ENCODE assay signal across 22 mouse cellular contexts in the genomic region with DNA sequence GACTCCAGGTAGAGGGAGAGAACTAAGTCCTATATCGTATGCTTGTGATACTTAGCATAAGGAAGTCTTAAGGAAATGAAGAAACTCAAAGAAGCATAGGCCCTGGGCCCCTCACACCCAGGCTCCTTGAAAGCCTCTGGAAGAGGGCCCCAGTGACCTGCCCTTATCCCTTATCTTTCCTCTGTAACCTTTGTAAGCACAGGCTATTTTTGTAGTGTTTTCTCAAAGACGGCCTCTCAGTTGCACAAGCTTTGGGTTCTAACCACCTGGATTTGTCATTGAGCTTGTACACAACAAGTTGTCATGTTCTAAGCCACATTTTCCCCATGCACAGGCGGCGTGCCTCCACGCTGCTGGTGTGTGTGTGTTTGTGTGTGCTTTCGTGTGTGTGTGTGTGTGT. TPM values are rescaled to one million over a fixed set of nuclear protein-coding genes. Genes with fewer than 3 reads are reported as not detected.
DNase-seq lines count a peak whose midpoint lies in the region; ATAC-seq and TF ChIP-seq lines count a peak whose summit lies in the region.
"Had no signal": no experiment of that assay in that cellular context is flagged by ENCODE, and none has a peak within 500 bp of the region (broad histone marks: within the 10 kb centered on the region; RNA-seq: fewer than 3 reads in every experiment).

No protein-coding gene starts in this region.

- H3K79me2 ChIP-seq in liver, adult 2 months (ENCODE audit: control insufficient read depth, insufficient read depth, low read length), result peaks cover 28% of the 10 kb centered on the region

- no peak for TF ChIP-seq POLR2A in liver, adult 2 months (IDR thresholded peaks at IDR 0.05; ENCODE audit: extremely low read depth, insufficient read depth, low read length)

- peaks cover 22% of the 10 kb centered on the region for H3K4me1 ChIP-seq in liver, adult 2 months (ENCODE audit: control insufficient read depth, insufficient read depth, low read length)
- H3K4me1 ChIP-seq in liver, embryonic 11.5 days (replicated peaks; ENCODE audit: control insufficient read depth, insufficient read depth, low read length), result peaks cover 3% of the 10 kb centered on the region
- H3K4me1 ChIP-seq in liver, embryonic 15.5 days (replicated peaks), result peaks cover 11% of the 10 kb centered on the region; the same call in 1 of the 2 replicates
- H3K4me1 ChIP-seq in lung, postnatal 0 days (ENCODE audit: insufficient read depth, low read depth, low read length), result no peaks in the 10 kb centered on the region
- H3K4me1 ChIP-seq: embryonic facial prominence, embryonic 12.5 days had no signal

- no peaks in the 10 kb centered on the region for H3K9me3 ChIP-seq in liver, embryonic 11.5 days (ENCODE audit: control insufficient read depth, low read length)
- no peaks in the 10 kb centered on the region for H3K9me3 ChIP-seq in liver, embryonic 15.5 days (replicated peaks)
- no peaks in the 10 kb centered on the region for H3K9me3 ChIP-seq in lung, postnatal 0 days (ENCODE audit: low read length)
- H3K9me3 ChIP-seq: embryonic facial prominence, embryonic 12.5 days; forebrain, embryonic 13.5 days; heart, embryonic 13.5 days; hindbrain, embryonic 13.5 days had no signal

- H3K27me3 ChIP-seq in liver, adult 2 months (ENCODE audit: control insufficient read depth, insufficient read depth, low read length), result no peaks in the 10 kb centered on the region
- no peaks in the 10 kb centered on the region for H3K27me3 ChIP-seq in liver, embryonic 11.5 days (replicated peaks; ENCODE audit: control insufficient read depth, insufficient read depth, low read length)
- H3K27me3 ChIP-seq in liver, embryonic 15.5 days, result no peaks in the 10 kb centered on the region
- H3K27me3 ChIP-seq in lung, postnatal 0 days (replicated peaks; ENCODE audit: insufficient read depth, low read length), result no peaks in the 10 kb centered on the region
- H3K27me3 ChIP-seq: CH12.LX; embryonic facial prominence, embryonic 12.5 days; forebrain, embryonic 13.5 days; heart, embryonic 13.5 days; hindbrain, embryonic 13.5 days; Patski had no signal

- WGBS in liver, adult 2 months, result 29% methylated on average over 6 of the region's 6 CpGs
- 77% methylated on average over 6 of the region's 6 CpGs for WGBS in liver, embryonic 11.5 days
- WGBS in liver, embryonic 15.5 days (ENCODE audit: insufficient replicate concordance), result 58% methylated on average over 6 of the region's 6 CpGs
- WGBS in lung, postnatal 0 days, result 76% methylated on average over 6 of the region's 6 CpGs

- peak overlapping the region; percentile 64 for H3K4me3 ChIP-seq in liver, adult 2 months (ENCODE audit: insufficient read depth, low read depth, low read length)
- H3K4me3 ChIP-seq in liver, embryonic 11.5 days (ENCODE audit: low read depth, low read length), result no peak overlapping the region
- H3K4me3 ChIP-seq in liver, embryonic 15.5 days (replicated peaks), result peak overlapping the region; percentile 3; the same call in 1 of the 2 replicates
- H3K4me3 ChIP-seq in lung, postnatal 0 days (ENCODE audit: low read depth, low read length), result no peak overlapping the region
- H3K4me3 ChIP-seq: embryonic facial prominence, embryonic 12.5 days; forebrain, embryonic 13.5 days; heart, embryonic 13.5 days; hindbrain, embryonic 13.5 days had no signal

- H3K9ac ChIP-seq in liver, adult 2 months (ENCODE audit: low read depth, low read length), result peak overlapping the region; percentile 61
- no peak overlapping the region for H3K9ac ChIP-seq in liver, embryonic 11.5 days (ENCODE audit: low read depth, low read length)
- H3K9ac ChIP-seq in liver, embryonic 15.5 days, result no peak overlapping the region
- H3K9ac ChIP-seq in lung, postnatal 0 days (replicated peaks; ENCODE audit: low read depth), result no peak overlapping the region
- H3K9ac ChIP-seq: embryonic facial prominence, embryonic 12.5 days; forebrain, embryonic 13.5 days; forebrain, postnatal 0 days; heart, embryonic 13.5 days; hindbrain, embryonic 13.5 days had no signal

- no peak for ATAC-seq in liver, embryonic 11.5 days (replicated peaks; ENCODE audit: low FRiP score)
- ATAC-seq in liver, embryonic 15.5 days (ENCODE audit: insufficient read depth), result peak; percentile 29; the same call in 1 of the 2 replicates
- ATAC-seq in lung, postnatal 0 days, result no peak
- ATAC-seq: activated CD4-positive, CD25-positive, alpha-beta regulatory T cell, adult 4 months; forebrain, embryonic 13.5 days; forebrain, postnatal 0 days; Patski had no signal

- no peak for TF ChIP-seq EP300 in lung, postnatal 0 days (IDR thresholded peaks at IDR 0.05)

- peak overlapping the region; percentile 63 for H3K27ac ChIP-seq in liver, adult 2 months (replicated peaks; ENCODE audit: insufficient read depth, low read depth, low read length)
- no peak overlapping the region for H3K27ac ChIP-seq in liver, embryonic 11.5 days (ENCODE audit: low read depth, low read length)
- H3K27ac ChIP-seq in liver, embryonic 15.5 days (replicated peaks), result no peak overlapping the region
- H3K27ac ChIP-seq in lung, postnatal 0 days (ENCODE audit: low read length), result no peak overlapping the region
- H3K27ac ChIP-seq: embryonic facial prominence, embryonic 12.5 days; forebrain, embryonic 13.5 days; heart, embryonic 13.5 days; hindbrain, embryonic 13.5 days had no signal

- peak; percentile 94 for DNase-seq in liver, adult 2 months (ENCODE audit: extremely low read depth, low read depth, low spot score)
- DNase-seq in liver, result no peak
- no peak for DNase-seq in liver, embryonic 11.5 days (ENCODE audit: low spot score)
- peak; percentile 55 for DNase-seq in yolk sac, embryonic 10.5 days (ENCODE audit: low spot score)
- no peak for DNase-seq in right cerebral cortex, postnatal 14 days
- no peak for DNase-seq in left cerebral cortex, adult 8-10 months (ENCODE audit: low spot score in 2 of 2)
- DNase-seq in lung, postnatal 0 days (ENCODE audit: low spot score), result no peak
- DNase-seq: adrenal gland, postnatal 14 days; cerebellum, adult 11-12 months; cerebellum, adult 9-10 months; cerebellum, postnatal 25 days; forebrain, postnatal 0 days; gastrocnemius, postnatal 25 days; heart, postnatal 4 days had no signal

- H3K36me3 ChIP-seq in liver, adult 2 months (ENCODE audit: control insufficient read depth, insufficient read depth, low read length), result peaks cover 21% of the 10 kb centered on the region
- no peaks in the 10 kb centered on the region for H3K36me3 ChIP-seq in liver, embryonic 11.5 days (ENCODE audit: control insufficient read depth, insufficient read depth, low read length)
- H3K36me3 ChIP-seq in liver, embryonic 15.5 days (replicated peaks), result no peaks in the 10 kb centered on the region
- H3K36me3 ChIP-seq in lung, postnatal 0 days (ENCODE audit: insufficient read depth, low read length), result no peaks in the 10 kb centered on the region
- H3K36me3 ChIP-seq: embryonic facial prominence, embryonic 12.5 days; heart, embryonic 13.5 days; hindbrain, embryonic 13.5 days had no signal

- TF ChIP-seq CTCF in liver, adult 2 months (IDR thresholded peaks at IDR 0.05; ENCODE audit: low read depth, low read length), result no peak
- no peak for TF ChIP-seq CTCF in lung, postnatal 0 days (IDR thresholded peaks at IDR 0.05)

- H3K4me2 ChIP-seq in liver, embryonic 11.5 days, result peak overlapping the region; percentile 32; the same call in 1 of the 2 replicates
- peak overlapping the region; percentile 36 for H3K4me2 ChIP-seq in liver, embryonic 15.5 days
- H3K4me2 ChIP-seq in lung, postnatal 0 days (replicated peaks; ENCODE audit: low read depth, low read length), result no peak overlapping the region
- H3K4me2 ChIP-seq: embryonic facial prominence, embryonic 12.5 days; forebrain, embryonic 13.5 days; heart, embryonic 13.5 days; hindbrain, embryonic 13.5 days had no signal

RNA-seq across cellular contexts. Expression of a gene that starts 14.1 kb away (rescaled TPM):
- total RNA-seq in liver, adult 2 months (2014; rRNA removed), result 2.3 and 3.8 TPM in 2 replicates
- polyA plus RNA-seq in liver, adult 2 months (2012; rRNA removed), result 0.95 and 1.0 TPM in 2 replicates
- 13.1 and 13.5 TPM in 2 replicates for polyA plus RNA-seq in liver, embryonic 11.5 days (2014; fragmentation: Nextera tagmentation; extraction: Ambion mirVana)
- polyA plus RNA-seq in liver, embryonic 15.5 days (2015; fragmentation: Nextera tagmentation; extraction: Ambion mirVana), result 2.7 and 4.8 TPM in 2 replicates
- 1 to 10 TPM; 3.7 to 6.4 (median 4.7) TPM for total RNA-seq in left cerebral cortex, adult 8-10 months (2022)
- polyA plus RNA-seq in lung, postnatal 0 days (2015; fragmentation: Nextera tagmentation; extraction: Ambion mirVana), result 6.1 and 6.4 TPM in 2 replicates

RNA-seq across cellular contexts. Expression of a gene that starts 15.7 kb away (rescaled TPM):
- 183 and 204 TPM in 2 replicates for total RNA-seq in liver, adult 2 months (2014; rRNA removed)
- 51.7 and 56.0 TPM in 2 replicates for polyA plus RNA-seq in liver, adult 2 months (2012; rRNA removed)
- 45.0 and 53.2 TPM in 2 replicates for polyA plus RNA-seq in liver, embryonic 11.5 days (2014; fragmentation: Nextera tagmentation; extraction: Ambion mirVana)
- polyA plus RNA-seq in liver, embryonic 15.5 days (2015; fragmentation: Nextera tagmentation; extraction: Ambion mirVana), result 35.6 and 38.2 TPM in 2 replicates
- total RNA-seq in left cerebral cortex, adult 8-10 months (2022), result 1 to 10 TPM; 7.3 to 7.8 (median 7.8) TPM
- polyA plus RNA-seq in lung, postnatal 0 days (2015; fragmentation: Nextera tagmentation; extraction: Ambion mirVana), result 5.5 TPM in 2 replicates

Comparison
In these comparisons a context has a peak if more than half of its experiments do, and no peak if none do; other contexts are left out.
1. DNase-seq: peak in liver, adult 2 months (single experiment) and yolk sac, embryonic 10.5 days (single experiment); none in liver (single experiment), liver, embryonic 11.5 days (single experiment), right cerebral cortex, postnatal 14 days (single experiment), left cerebral cortex, adult 8-10 months (0 of 2) and lung, postnatal 0 days (single experiment).
2. H3K4me3 ChIP-seq: peak in liver, adult 2 months (single experiment) and liver, embryonic 15.5 days (single experiment); none in liver, embryonic 11.5 days (single experiment) and lung, postnatal 0 days (single experiment).